Mouse (Mus musculus): ENCODE measurements around the gene Nol9.

Gene Nol9

DNA sequence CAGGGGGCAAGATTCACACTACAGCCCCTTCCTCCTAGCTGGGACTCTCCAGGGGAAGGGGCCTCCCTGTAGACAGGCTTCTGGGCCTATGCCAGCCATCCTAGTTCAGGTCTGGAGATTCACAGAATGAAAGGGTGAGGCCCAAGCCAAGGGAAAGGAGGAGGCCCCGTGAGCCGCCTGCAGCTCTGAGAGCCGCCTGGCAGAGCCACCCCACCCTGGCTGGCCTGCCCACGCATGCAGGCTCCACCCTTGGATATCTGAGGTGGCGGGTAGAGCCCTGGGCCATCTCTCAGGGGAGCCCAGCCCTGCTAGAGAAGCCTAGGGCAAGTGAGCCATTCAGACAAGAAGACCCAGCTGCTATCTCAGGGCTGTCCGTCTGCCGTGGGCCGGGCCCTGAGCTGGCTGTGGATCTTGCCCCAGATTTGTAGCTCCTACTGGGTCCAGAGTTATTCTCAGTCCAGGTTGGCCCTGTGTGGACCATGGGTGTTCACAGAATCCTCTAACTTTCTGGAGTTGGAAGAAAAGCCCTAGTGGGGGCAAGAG lies 53.7 kb downstream of the Nol9 start:
- peak; percentile 64 for DNase-seq (ENCODE audit: low spot score)

DNA sequence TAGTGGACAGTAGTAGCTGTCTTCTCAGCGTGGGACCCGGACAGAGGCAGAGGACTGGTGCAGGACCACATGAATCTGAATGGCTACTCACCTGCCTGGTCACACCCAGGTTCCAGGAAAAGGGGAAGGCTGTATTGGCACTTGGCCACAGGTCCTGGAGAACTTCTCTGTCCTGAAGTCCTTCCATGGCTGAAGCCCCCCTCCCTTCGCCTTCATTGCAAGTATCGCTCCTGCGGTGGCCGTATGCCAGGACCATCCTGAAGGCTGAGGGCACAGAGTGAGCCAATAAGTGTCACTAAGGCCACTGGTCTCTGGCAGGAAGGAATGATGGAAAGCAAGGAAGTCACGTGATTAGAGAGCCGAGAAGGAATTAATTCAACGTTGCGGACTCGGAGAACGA lies 55.1 kb downstream of the Nol9 start:
- DNase-seq (ENCODE audit: low spot score), result peak; percentile 73

DNA sequence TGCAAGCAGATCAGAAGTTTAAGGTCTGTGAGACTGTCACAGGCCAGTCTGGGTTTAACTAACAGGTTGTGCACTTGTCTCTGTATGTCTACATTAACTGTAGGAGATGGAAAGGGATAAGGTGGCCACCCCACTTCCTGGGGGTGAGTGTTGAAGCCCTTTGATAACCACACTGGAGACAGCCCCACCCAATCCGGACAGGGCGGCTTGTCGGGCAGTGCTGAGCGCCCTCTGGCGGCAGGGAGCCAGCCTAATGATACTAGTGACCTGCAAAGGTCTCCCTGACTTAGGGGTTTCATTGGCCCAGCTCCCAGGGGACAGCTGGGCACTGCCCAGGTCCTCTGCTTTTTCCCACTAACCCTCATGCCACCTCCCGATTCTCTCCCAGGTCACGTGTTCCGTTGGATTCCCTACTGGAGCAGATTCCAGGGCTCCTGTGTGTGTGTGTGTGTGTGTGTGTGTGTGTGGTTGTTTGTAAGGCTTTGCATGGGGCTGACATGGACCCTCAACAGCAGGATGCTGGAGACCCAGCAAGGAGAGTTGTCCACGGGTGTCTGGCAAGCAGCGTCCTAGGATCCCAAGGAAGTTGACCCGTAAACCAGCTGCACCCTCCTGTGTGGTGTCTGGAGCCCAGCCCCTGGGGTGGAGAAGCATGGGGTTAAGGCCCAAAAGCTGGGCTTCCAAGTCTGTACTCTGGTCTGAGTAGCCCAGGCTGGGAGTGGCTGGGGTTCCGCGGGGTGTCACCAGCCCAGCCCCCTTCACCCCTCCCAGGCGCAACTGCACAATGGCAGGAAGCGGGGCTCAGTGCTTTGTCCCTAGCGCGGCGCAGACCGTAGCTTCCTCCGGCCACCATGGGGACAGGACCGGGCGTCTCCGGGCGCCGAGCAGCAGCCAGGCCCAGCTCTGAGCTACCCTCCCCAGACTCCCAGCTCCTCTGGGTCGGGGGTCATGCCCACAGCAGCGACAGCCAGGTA lies 57.1 kb downstream of the Nol9 start:
- peak; percentile 89 for DNase-seq (ENCODE audit: low spot score)

DNA sequence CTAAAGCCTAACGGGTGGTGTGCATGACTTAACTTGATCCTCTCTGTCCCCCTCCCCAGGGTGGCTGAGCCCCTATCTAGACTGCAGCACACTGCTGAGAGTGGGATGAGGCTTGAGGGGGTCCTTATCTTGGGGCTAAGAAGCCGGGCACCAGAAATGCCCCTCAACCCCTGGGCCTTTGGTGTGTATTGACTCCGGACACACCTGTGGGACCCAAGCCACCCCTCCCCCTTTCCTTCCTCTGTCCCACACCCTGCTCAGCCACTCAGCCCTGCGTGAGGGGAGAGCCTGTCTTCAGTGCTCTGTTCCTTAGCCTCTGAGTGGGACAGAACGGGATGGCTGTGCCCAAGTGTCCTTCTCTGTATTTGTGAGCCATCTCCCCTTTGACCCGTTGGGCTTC lies 57.8 kb downstream of the Nol9 start:
- DNase-seq (ENCODE audit: low spot score), result no peak

DNA sequence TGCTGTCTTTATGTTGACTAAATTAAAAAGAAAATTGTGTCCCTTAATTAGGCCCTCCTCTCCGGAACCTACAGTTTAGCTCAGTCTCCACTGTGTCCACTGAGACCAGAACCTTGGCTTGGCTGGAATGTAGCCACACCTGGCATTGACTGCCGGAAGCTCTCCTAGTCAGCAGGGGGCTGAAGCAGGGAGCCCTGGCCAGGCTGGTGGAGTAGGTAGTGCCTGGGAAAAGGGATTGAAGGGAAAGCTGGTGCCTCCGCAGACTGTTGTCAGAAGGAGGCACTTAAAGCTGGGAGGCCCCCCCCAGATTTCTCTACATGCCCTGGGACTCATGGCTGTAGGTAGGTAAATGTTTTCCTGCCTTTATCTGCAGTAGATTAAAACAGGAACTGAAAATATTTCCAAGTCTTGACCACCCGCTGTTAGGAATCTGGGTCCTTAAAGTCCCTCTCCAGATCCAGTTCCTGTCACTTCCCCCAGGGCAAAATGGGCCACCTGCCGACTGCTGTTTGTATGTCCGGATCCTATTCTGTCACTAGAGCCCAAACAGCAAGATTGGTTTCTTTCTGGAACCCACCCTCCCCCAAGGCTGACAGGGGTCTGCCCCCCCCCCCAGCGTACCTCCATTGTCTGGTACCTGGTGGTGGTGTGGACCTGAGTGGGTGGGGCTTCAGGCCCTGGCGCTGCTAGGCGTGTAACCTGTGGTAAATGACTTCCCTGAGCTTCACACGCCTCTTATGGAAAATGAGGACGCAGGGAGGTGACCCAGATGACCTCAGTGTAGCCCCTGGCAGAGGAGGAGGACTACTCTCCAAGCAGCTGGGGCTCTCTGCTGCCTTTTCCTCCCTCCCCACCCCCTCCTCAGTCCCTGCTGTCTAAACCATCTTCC lies 59.0 kb downstream of the Nol9 start:
- DNase-seq (ENCODE audit: low spot score), result no peak

DNA sequence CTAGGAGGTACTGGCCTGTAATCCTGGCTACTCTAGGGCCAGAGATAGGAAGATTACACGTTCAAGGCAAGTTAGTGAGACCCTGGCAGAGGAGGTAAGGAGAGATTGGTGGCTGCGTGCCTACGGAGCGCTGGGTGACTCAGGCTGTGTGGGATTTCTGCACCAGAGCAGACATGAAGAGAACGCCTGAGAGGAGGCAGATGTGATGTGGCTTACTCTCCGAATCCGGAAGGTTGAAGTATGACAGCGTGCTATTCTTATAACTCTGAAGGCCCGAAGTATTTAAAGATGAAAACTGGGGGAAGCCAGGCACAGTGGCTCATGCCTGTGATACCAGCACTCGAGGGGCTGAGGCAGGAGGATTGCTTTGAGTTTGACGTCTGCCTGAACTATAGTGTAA lies 61.4 kb downstream of the Nol9 start:
- DNase-seq (ENCODE audit: low spot score), result no peak

DNA sequence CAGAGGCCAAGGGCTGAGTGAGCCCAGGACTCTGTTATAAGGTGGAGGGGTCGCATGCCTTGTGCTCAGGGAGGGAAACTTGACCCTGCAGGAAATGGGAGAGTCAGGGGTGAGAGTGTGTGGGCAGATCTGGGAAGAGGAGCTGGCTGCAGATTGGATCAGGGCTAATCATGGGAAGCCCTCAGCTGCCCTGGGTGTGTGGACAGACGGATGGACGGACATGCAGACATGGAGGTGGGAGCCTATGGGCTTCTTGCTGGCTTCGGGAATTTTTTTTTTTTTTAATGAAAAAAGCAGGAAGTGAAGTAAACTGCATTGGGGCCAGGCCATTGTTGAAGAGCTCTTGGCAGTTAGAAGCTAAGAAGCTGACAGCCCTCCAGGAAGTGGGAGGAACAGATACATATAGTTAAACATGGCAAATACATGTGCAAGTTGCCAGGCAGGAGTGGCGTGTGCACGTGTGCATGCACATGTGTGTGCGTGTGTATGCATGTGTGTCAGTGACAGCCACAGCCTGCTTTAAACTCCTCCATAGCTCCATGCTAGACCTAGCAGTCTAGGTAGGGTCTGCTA lies 62.0 kb downstream of the Nol9 start:
- DNase-seq (ENCODE audit: low spot score), result no peak

DNA sequence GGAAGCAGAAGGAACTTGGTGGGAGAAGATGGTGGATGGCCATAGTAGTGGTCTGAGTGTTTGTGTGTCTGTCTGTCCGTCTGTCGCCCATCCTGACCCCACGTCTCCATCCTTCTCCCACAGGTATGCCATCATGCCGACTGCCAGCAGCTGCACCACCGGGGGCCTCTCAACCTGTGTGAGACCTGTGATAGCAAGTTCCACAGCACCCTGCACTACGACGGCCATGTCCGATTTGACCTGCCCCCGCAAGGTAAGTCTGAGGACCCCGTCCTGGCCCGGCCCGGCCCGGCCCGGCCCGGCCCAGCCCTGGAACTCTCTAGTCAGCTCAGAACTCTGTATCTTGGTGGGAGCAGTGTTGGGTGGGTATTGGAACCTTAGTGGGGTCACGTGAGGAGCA lies 62.8 kb downstream of the Nol9 start:
- no peak for DNase-seq (ENCODE audit: low spot score)

DNA sequence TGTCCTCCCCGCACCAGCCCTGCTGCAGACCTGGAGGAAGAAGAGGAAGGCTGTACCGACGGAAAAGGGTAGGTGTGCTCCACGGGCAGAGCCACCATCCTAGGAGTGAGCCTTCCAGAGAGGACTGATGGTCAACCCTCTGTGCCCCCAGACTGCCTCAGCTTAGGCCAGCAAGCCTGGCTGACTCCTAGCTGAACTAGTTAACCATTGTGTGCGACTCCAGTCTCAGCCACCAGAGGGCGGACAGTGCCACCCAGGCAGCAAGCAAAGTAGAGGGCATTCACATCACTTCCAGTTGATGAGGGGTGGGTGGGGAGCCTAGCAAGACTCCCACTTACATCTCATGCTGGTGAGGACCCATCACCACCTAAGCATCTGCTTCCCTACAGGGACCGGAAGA lies 63.9 kb downstream of the Nol9 start:
- DNase-seq (ENCODE audit: low spot score), result peak; percentile 89

DNA sequence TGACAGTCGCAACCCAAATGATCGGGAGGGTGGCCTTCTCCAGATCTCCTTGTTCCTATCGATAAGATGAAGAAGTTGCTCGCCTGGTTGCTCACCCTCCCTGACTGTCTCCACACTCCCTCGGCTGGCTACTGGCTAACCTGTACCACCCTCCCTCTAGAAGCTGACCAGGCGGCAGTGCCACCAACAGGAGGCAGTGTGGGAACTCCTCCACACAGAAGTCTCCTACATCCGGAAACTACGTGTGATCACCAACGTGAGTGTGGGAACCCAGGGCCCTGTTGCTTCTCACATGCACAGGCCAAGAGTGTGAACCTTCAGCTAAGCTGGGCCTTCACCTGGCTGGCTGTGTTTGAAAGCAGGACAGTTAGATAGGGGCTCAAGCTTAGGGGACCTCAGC lies 67.6 kb downstream of the Nol9 start:
- DNase-seq (ENCODE audit: low spot score), result no peak

DNA sequence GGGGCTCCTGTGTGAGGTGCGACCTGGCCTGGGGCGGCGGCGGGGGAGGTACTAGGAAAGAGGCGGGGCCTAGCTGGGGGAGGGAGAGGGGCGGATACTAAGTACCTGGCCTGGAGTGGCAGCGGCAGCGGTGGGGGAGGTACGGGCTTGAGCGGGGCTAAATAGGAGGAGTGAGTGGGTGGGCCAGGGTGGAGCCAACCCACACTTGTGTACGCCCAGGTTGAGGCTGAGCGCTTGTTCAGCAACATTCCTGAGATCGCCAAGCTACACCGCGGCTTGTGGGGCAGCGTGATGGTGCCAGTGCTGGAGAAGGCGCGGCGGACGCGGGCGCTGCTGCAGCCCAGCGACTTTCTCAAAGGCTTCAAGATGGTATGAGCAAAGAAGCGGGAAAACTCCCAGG lies 68.4 kb downstream of the Nol9 start:
- no peak for DNase-seq (ENCODE audit: low spot score)

DNA sequence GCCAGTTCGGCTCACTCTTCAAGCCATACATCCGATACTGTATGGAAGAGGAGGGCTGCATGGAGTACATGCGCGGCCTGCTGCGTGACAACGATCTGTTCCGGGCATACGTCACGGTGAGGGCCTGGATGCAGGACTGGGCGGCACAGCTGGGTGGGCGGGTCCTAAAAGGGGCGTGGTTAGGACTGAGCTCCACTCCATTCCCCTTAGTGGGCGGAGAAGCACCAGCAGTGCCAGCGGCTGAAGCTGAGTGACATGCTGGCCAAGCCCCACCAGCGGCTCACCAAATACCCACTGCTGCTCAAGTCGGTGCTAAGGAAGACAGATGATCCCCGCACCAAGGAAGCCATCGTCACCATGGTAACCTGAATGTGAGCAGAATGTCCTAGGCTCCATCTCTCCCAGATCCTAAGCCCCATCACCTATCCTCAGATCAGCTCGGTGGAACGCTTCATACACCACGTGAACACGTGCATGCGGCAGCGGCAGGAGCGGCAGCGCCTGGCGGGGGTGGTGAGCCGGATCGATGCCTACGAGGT lies 68.9 kb downstream of the Nol9 start:
- DNase-seq (ENCODE audit: low spot score), result peak; percentile 73

DNA sequence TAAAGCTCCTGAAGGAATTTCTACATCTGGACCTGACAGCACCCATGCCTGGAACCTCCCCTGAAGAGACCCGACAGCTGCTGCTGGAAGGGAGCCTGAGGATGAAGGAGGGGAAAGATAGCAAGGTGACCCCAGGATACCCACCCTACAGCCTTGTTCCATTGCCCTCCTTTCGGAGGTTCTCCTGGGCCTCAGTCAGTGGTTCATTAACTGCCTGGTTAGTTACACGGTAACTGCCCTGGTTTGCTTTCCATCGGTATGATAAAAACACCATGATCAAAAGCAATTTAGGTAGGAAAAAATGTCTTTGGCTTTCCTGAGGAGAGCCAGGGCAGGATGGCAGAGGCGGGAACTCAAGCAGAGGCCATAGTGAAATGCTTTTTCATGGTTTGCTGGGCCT lies 69.6 kb downstream of the Nol9 start:
- no peak for DNase-seq (ENCODE audit: low spot score)

DNA sequence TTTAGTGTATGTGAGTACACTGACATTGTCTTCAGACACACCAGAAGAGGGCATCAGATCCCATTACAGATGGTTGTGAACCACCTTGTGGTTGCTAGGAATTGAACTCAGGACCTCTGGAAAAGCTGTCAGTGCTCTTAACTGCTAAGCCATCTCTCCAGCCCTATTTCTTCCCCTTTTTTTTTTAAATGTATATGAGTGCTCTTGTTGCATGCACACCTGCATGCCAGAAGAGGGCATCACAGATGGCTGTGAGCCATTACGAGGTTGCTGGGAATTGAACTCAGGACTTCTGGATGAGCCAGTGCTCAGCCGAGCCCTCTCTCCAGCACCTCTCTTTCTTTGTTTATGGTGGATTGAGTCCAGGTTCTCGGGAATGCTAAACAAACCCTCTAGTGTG lies 70.4 kb downstream of the Nol9 start:
- DNase-seq (ENCODE audit: low spot score), result no peak

DNA sequence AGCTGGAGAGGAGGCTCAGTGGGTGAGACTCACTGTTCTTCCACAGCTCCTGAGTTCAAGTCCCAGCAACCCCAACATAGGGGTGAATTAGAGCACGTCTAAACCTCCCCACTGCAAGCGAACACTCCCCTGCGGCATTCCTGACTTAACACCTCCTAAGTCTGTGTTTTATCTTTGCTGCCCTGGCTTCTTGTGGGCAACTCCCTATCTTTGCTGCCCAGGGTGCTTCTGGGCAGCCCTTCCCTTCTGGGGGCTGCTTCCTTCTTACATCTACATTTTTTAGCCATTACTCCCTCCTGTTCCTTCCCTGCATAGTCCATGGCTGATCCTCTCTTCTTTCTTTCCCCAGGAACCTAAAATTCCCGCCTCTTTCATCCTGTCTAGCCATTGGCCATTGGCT lies 71.6 kb downstream of the Nol9 start:
- DNase-seq (ENCODE audit: low spot score), result no peak

Measured in testis, postnatal 10 days (tissue).